Mouse (Mus musculus) kidney, embryonic 15.5 days (tissue): ENCODE data around the gene Vps37b. TPM values are rescaled to one million over a fixed set of nuclear protein-coding genes. Genes with fewer than 3 reads are reported as not detected.

Source experiments
- ATAC-seq: fragments of 200-750 bp; cut with Nextera tagmentation; replicated peaks from 2 replicates; pipeline ENCODE4 v1.8.0; 2017; ENCODE audit warnings: moderate TSS enrichment; ENCODE audit not compliant: low FRiP score
- H3K27ac ChIP-seq: fragments of 300-500 bp; sonication (generic); 2 replicates; pipeline ENCODE4 v1.5.1; 2015; ENCODE audit warnings: mild to moderate bottlenecking, inconsistent platforms
- H3K27me3 ChIP-seq: fragments of 300-500 bp; sonication (generic); 2 replicates; pipeline ENCODE4 v1.6.1; 2015; ENCODE audit warnings: inconsistent platforms
- H3K36me3 ChIP-seq: fragments of 300-500 bp; sonication (generic); 2 replicates; pipeline ENCODE4 v1.6.1; 2015; ENCODE audit warnings: inconsistent platforms
- H3K4me1 ChIP-seq: fragments of 300-500 bp; sonication (generic); 2 replicates; pipeline ENCODE4 v1.6.1; 2015; ENCODE audit warnings: inconsistent platforms
- H3K4me2 ChIP-seq: fragments of 300-500 bp; sonication (generic); 2 replicates; pipeline ENCODE4 v1.6.1; 2015; ENCODE audit warnings: moderate library complexity, mild to moderate bottlenecking, inconsistent platforms
- H3K4me3 ChIP-seq: fragments of 300-500 bp; sonication (generic); replicated peaks from 2 replicates; pipeline ENCODE4 v1.5.1; 2015; ENCODE audit warnings: mild to moderate bottlenecking, inconsistent platforms
- H3K9ac ChIP-seq: fragments of 300-500 bp; sonication (generic); 2 replicates; pipeline ENCODE4 v1.6.1; 2015; ENCODE audit warnings: mild to moderate bottlenecking, inconsistent platforms
- H3K9me3 ChIP-seq: fragments of 300-500 bp; sonication (generic); replicated peaks from 2 replicates; pipeline ENCODE4 v1.6.1; 2016; ENCODE audit warnings: inconsistent platforms
- WGBS: fragments of 180-500 bp; shearing (Covaris S2); methylation state at CpG from one replicate; pipeline ENCODE4 v1.1.7; 2015; ENCODE audit warnings: mixed read lengths; 5-methylcytosine and 5-hydroxymethylcytosine counted together
- polyA plus RNA-seq: library from polyadenylated mRNA; unstranded; fragments of >200 nt; fragmentation: Nextera tagmentation; extraction: Ambion mirVana; gene quantifications from 2 replicates; pipeline ENCODE4 v1.2.1, GENCODE M21; 2015

Gene Vps37b
- polyA plus RNA-seq, 1 experiment from 2014 or later: 35.3 TPM

DNA sequence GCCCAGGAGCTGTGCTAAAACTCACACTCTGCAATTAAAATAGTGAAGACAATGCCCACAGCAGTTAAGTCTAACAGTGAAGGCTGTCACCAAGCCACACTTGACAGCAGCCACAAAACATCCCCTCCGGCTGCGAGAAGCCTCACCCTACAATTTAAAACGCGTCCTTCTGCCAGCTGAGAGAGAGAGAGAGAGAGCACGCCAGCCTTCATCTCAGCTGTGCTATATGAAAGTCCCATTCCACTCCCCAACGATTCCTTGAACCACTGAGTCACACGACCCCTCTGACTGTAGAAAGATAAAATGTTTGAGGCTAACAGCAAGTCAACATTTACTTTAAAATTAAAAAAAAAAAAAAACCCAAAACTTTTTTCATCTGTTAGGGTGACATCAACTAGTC lies 3.4 kb downstream of the Vps37b start:
- H3K4me1 ChIP-seq: peaks cover 77% of the 10 kb centered on the region
- ATAC-seq: no peak
- 71% methylated on average over 7 of the region's 7 CpGs for WGBS
- no peak overlapping the region for H3K4me3 ChIP-seq
- H3K4me2 ChIP-seq: peak overlapping the region; percentile 12; the same call in 1 of the 2 replicates
- H3K36me3 ChIP-seq: no peaks in the 10 kb centered on the region
- no peaks in the 10 kb centered on the region for H3K27me3 ChIP-seq
- no peak overlapping the region for H3K9ac ChIP-seq
- 0 out of 2 replicates have a peak overlapping the region, but pooled peaks have one; percentile 54 for H3K27ac ChIP-seq
- no peaks in the 10 kb centered on the region for H3K9me3 ChIP-seq

DNA sequence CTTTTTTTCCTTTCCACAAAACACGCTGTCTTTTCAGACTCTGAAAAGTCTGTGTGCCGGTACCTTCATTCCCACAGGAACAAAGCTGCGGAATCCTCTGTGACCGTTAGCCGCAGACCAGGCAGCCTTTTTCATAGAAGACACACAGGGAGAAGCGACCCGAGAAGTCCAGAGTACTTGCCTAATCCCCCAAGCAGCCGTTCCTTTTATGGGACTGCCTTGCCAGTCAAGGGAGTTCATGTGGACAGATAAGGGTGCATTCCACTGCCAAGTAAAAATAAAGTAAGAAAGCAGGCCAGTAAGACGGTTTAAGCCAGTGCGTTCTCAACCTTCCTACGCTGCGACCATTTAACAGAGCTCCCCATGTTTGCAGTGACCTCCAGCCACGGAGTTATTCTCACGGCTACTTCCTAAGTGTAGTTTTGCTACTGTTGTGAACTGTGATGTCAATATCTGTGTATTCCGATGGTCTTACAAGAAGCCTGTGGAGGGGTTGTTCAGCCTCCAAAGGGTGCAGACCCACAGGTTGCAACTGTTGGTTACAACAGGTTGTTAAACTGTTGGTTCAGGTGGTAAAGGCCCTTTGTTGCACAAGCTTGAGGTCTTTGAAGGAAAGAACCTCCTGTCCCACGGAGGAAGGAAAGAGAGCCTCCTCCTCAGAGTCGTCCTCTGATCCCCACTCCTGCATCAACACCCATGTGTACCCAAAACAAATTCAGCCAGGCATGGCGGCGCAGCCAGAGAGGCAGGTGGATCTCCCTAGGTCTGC lies 4.2 kb downstream of the Vps37b start:
- Histone ChIP-seq H3K9ac (no peak overlapping the region), H3K27me3 (no peaks in the 10 kb centered on the region), H3K9me3 (no peaks in the 10 kb centered on the region), H3K27ac (peak overlapping the region; percentile 54; the same call in 1 of the 2 replicates), H3K36me3 (no peaks in the 10 kb centered on the region), H3K4me1 (peaks cover 84% of the 10 kb centered on the region), H3K4me3 (no peak overlapping the region), H3K4me2 (peak overlapping the region; percentile 12; the same call in 1 of the 2 replicates)
- no peak for ATAC-seq
- WGBS: 69% methylated on average over 19 of the region's 19 CpGs

DNA sequence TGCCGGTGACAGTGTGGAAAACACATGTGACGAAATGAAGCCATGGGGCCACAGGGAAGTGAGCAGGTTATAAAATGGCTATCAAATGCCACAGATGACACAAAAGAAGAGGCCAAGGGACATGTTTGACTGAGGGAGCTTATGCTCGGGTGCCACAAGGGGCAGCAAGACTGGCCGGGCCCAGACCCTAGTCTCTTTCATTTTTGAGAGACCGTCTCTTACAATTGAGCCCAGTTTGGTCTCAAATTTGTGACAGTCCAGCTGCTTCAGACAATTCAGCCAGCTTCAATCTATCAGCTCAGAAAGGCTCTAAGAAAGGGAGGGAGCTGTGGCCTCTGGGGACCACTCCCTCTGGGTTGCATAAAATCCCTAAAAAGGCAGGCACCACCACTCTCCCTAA lies 5.5 kb downstream of the Vps37b start:
- Histone ChIP-seq H3K27me3 (no peaks in the 10 kb centered on the region), H3K36me3 (peaks cover 7% of the 10 kb centered on the region; the same call in 1 of the 2 replicates), H3K4me1 (peaks cover 81% of the 10 kb centered on the region), H3K9me3 (no peaks in the 10 kb centered on the region), H3K4me3 (no peak overlapping the region), H3K27ac (peak overlapping the region; percentile 9), H3K9ac (no peak overlapping the region), H3K4me2 (no peak overlapping the region)
- ATAC-seq: no peak
- WGBS: 87% methylated on average over 5 of the region's 5 CpGs

DNA sequence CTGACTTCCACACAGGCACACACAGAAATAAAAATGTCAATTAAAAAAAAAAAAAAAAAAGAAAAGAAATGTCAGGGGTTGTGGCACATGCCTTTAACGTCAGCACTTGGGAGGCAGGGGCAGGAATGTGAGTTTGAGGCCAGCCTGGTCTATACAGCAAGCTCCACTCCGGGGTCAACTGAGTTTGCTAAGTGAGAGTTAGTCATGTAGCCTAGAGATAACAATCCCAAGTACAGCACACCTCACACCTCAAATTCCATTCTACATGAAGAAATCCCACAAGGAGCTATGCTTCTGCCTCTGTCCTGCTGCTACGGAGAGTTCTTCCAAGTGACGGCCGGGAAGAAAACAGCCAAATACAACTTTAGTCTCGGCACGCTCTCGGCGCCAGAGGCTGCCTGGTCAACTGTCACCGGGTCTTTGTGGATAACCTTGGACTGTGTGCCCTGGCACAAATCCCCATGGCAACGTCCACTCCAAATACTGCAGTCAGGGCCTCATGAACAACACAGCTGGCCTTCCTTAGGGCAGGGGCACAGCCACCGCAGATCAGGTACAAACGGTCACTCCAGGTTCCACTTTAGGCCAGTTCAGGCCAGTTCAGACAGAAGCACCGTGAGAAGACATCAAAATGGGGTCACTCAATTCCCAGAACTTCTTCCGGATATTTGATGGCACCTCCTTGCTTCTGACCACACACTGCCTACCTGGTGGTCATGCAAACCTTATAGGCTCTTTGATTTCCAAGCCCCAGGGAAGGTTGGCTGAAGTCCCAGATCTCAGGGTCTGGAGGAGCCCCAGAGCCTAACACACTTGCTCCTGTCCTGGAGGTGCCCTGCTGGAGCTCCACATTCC lies 6.3 kb downstream of the Vps37b start:
- no peak overlapping the region for H3K9ac ChIP-seq
- no peak overlapping the region for H3K4me2 ChIP-seq
- H3K4me3 ChIP-seq: no peak overlapping the region
- peaks cover 12% of the 10 kb centered on the region; the same call in 1 of the 2 replicates for H3K36me3 ChIP-seq
- no peaks in the 10 kb centered on the region for H3K27me3 ChIP-seq
- no peaks in the 10 kb centered on the region for H3K9me3 ChIP-seq
- H3K4me1 ChIP-seq: peaks cover 74% of the 10 kb centered on the region
- WGBS: 69% methylated on average over 15 of the region's 15 CpGs
- H3K27ac ChIP-seq: peak overlapping the region; percentile 9
- peak; percentile 70; the same call in 1 of the 2 replicates for ATAC-seq

DNA sequence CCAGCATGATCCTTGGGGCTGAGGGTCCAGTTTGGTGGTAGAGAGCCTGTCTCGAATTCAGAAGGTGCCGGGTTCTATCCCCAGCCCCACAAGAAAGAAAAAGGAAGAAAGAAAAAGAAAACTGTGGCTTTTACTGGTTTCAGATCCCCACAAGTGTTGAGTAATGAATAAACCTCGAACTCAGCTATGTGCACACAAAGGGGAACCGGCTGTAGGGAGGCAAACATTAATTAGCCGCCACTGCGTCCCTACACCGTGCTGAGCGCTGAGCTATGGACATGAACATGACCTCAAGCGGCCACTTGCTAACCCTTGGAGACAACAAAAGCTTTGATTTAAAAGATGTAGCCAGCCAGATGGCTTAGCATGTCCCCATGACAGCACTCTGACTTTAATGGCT lies 6.9 kb downstream of the Vps37b start:
- Histone ChIP-seq H3K36me3 (peaks cover 12% of the 10 kb centered on the region; the same call in 1 of the 2 replicates), H3K27ac (peak overlapping the region; percentile 9), H3K4me1 (peaks cover 72% of the 10 kb centered on the region), H3K4me2 (no peak overlapping the region), H3K9ac (no peak overlapping the region; the same call in 1 of the 2 replicates), H3K9me3 (no peaks in the 10 kb centered on the region), H3K4me3 (no peak overlapping the region), H3K27me3 (no peaks in the 10 kb centered on the region)
- WGBS: 40% methylated on average over 9 of the region's 9 CpGs
- ATAC-seq: 0 out of 2 replicates have a peak, but pooled peaks have one; percentile 50

DNA sequence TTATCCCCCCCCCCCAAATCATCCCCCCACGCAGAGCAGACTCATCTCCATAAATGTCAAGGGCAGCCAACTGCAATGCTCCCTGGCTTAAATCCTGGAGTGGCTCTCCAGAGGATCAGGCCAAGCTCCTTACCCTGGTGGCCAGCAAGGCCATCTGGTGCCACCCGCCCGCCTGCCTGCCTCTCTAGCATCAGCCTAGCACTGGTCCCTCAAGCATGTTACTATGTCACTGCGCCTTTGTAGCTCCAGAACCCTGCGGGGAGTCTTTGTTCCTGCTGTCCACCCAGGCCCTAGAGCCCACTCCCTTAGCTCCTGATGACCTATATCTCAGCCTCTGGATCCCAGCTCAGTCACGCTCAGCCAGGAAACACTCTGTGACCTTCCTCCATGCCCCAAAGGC lies 7.4 kb downstream of the Vps37b start:
- 63% methylated on average over 6 of the region's 6 CpGs for WGBS
- Histone ChIP-seq H3K27me3 (no peaks in the 10 kb centered on the region), H3K4me1 (peaks cover 72% of the 10 kb centered on the region), H3K9me3 (no peaks in the 10 kb centered on the region), H3K4me3 (no peak overlapping the region), H3K36me3 (peaks cover 12% of the 10 kb centered on the region; the same call in 1 of the 2 replicates), H3K9ac (no peak overlapping the region; the same call in 1 of the 2 replicates), H3K4me2 (no peak overlapping the region), H3K27ac (peak overlapping the region; percentile 9)
- ATAC-seq: no peak

DNA sequence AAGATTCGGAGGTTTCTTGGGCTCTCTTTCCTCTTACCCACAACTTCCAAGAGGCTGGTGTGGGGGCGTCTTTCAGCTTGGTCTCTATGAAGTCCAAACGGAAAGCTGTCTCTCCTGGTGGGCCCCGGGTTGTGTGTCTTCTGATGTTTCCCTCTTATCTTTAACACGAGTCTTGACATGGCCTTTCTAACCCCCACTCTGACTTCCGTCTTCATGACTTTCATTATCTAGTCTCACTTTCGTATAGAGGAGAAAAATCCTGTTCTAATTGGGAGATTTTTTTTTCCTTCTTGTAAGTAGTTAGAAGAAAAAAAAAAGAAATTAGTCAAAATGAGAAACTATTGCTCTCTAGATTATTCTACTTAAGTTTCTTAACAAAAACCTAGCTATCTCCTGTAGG lies 9.7 kb downstream of the Vps37b start:
- Histone ChIP-seq H3K4me3 (no peak overlapping the region), H3K36me3 (peaks cover 12% of the 10 kb centered on the region; the same call in 1 of the 2 replicates), H3K27me3 (no peaks in the 10 kb centered on the region), H3K9me3 (no peaks in the 10 kb centered on the region), H3K4me1 (peaks cover 73% of the 10 kb centered on the region), H3K27ac (no peak overlapping the region), H3K9ac (no peak overlapping the region), H3K4me2 (no peak overlapping the region)
- ATAC-seq: no peak
- WGBS: 69% methylated on average over 7 of the region's 7 CpGs

DNA sequence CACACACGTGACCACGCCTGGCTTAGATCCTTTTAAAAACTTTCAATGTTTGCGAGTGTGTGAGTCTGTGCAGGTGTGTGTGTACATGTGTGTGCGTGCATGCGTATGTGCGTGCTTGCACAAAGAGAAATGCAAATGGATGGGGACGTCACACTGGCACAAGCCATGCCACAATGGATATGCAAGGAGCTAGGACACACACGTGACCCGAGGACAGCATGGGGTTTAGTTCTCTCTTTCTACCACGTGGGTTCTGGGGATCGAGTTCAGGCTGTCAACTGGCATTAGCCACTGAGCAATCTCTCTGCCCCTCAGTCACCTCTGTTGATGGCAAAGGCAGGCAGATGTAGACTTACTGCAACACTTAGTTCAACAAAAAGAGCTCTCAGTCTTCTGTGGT lies 10.4 kb downstream of the Vps37b start:
- H3K4me2 ChIP-seq: no peak overlapping the region
- no peak overlapping the region for H3K27ac ChIP-seq
- H3K4me3 ChIP-seq: no peak overlapping the region
- H3K4me1 ChIP-seq: peaks cover 74% of the 10 kb centered on the region
- WGBS: 89% methylated on average over 11 of the region's 11 CpGs
- H3K27me3 ChIP-seq: no peaks in the 10 kb centered on the region
- H3K36me3 ChIP-seq: peaks cover 12% of the 10 kb centered on the region; the same call in 1 of the 2 replicates
- ATAC-seq: no peak
- H3K9ac ChIP-seq: no peak overlapping the region
- no peaks in the 10 kb centered on the region for H3K9me3 ChIP-seq

DNA sequence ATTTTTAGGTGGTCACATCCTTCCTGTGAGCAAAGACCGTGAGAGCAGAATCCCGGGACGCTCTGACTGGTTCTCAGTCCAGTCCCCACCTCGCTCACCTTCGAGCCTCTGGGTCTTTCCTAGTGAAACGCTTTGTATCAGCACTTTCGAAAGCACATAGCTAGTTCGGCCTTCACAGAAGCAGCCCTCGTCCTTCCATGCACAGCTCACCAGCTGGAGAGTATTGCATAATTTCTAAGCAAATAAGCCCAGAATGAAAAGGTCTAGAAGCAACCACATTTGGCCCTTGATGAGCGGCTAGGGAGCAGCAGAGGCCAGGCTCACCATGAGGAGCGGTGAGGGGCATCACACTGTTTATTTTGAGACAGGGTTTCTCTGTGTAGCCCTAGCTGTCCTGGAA lies 10.9 kb downstream of the Vps37b start:
- no peaks in the 10 kb centered on the region for H3K9me3 ChIP-seq
- no peaks in the 10 kb centered on the region for H3K27me3 ChIP-seq
- no peak overlapping the region for H3K4me3 ChIP-seq
- ATAC-seq: no peak
- WGBS: 93% methylated on average over 11 of the region's 11 CpGs
- peaks cover 74% of the 10 kb centered on the region for H3K4me1 ChIP-seq
- no peak overlapping the region for H3K4me2 ChIP-seq
- H3K27ac ChIP-seq: no peak overlapping the region
- H3K9ac ChIP-seq: no peak overlapping the region
- peaks cover 12% of the 10 kb centered on the region; the same call in 1 of the 2 replicates for H3K36me3 ChIP-seq

DNA sequence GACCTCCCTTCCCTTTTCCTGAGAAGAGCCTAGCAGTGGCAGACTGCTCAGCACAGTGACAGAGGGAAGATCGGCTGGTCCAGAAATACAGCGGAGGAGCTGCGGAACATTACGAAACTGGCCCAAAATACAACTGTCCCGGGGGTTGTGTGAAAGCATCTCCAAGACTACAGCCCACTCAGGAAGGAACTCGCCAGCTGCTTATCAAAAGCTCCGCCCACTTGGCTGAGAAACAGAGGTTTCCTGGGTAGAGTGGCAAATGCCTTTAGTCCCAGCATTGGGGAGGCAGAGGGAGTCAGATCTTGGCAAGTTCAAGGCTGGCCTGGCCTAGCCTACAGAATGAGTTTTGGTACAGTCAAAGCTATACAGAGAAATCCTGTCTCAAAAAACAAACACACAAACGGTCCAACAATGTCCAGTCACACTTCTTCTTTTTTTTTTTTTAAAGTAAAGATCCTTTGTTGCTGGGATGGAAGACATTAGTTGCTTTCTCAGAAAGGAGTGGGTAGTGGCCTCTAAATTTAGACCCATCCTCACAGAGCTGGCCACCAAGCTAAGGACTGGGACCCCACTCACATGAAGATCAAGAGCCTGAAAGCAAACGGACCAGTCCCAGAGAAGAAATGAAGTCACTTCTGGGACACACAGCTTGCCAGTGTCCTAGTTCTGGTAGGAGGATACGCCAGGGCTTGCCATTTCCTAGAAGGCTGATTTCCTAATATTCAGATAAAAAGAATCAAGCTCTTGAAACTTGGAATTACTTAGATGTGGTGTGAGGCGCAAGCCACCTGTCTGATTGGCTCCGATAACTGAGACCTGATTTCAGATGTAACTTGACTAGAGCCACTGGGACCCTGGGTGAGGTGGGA lies 12.5 kb downstream of the Vps37b start:
- Histone ChIP-seq H3K9me3 (no peaks in the 10 kb centered on the region), H3K4me1 (peaks cover 73% of the 10 kb centered on the region), H3K27ac (peak overlapping the region; percentile 62), H3K4me3 (no peak overlapping the region), H3K27me3 (no peaks in the 10 kb centered on the region), H3K9ac (no peak overlapping the region), H3K4me2 (no peak overlapping the region), H3K36me3 (peaks cover 12% of the 10 kb centered on the region; the same call in 1 of the 2 replicates)
- no peak for ATAC-seq
- 66% methylated on average over 12 of the region's 12 CpGs for WGBS

DNA sequence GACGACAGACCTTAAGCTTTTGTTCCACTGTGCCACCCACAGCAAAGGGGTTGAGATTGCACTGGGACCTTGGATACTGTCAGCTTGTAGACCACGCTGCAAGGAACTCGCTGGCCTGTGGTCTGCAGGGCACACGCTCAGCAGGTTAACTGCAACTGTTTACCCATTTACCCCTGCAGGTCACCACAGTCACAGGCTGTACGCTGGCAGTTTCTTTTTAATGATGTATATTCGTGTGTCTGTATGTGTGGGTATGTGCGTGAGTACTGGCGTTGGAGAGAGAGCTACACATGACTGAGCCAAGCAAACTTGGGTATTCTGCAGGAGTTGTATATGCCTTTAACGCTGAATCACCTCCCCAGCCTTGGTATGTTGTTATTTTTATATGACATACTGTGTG lies 13.4 kb downstream of the Vps37b start:
- H3K9ac ChIP-seq: no peak overlapping the region
- H3K4me3 ChIP-seq: no peak overlapping the region
- H3K4me1 ChIP-seq: peaks cover 77% of the 10 kb centered on the region
- H3K27me3 ChIP-seq: no peaks in the 10 kb centered on the region
- H3K9me3 ChIP-seq: no peaks in the 10 kb centered on the region
- WGBS: 74% methylated on average over 9 of the region's 9 CpGs
- ATAC-seq: no peak
- peak overlapping the region; percentile 62 for H3K27ac ChIP-seq
- H3K4me2 ChIP-seq: no peak overlapping the region
- H3K36me3 ChIP-seq: peaks cover 12% of the 10 kb centered on the region; the same call in 1 of the 2 replicates
